Mouse (Mus musculus) CH12.LX (cell line): ENCODE measurements at regions not wholly inside any gene's neighbourhood (a gene's known extent, or its start where the extent isn't known, plus 50 kb on each side); places are given as distances from the start of the nearest gene placed in this dataset.

Experiments
- DNase-seq: peaks from one replicate; pipeline ENCODE4 v3.0.0-alpha.2; 2013; ENCODE audit errors: extremely low read depth
- H3K27ac ChIP-seq: 2 replicates; pipeline ENCODE4 v1.5.1; 2012; ENCODE audit warnings: low read depth, mild to moderate bottlenecking, control low read depth, moderate library complexity; ENCODE audit not compliant: insufficient read depth
- H3K27me3 ChIP-seq: replicated peaks from 2 replicates; pipeline ENCODE3; 2012; ENCODE audit warnings: inconsistent platforms
- H3K36me3 ChIP-seq, 2 experiments: replicated peaks in 1 of 2; 2 replicates each; pipeline versions ENCODE3 to v1.6.1; 2012; ENCODE audit warnings: inconsistent platforms in 1 of 2, low read length in 1 of 2, mild to moderate bottlenecking in 1 of 2, mixed read lengths in 1 of 2, moderate library complexity in 1 of 2; ENCODE audit not compliant: control insufficient read depth in 1 of 2, insufficient read depth in 1 of 2
- H3K4me1 ChIP-seq, 2 experiments: 2 replicates each; pipeline ENCODE4 v1.6.1; 2012; ENCODE audit warnings: inconsistent platforms in 1 of 2, moderate library complexity in 1 of 2; ENCODE audit not compliant: insufficient read depth in 2 of 2, control insufficient read depth in 1 of 2
- H3K4me2 ChIP-seq: 2 replicates; pipeline ENCODE4 v1.6.1; 2012; ENCODE audit warnings: low read depth, mild to moderate bottlenecking, control low read depth; ENCODE audit not compliant: poor library complexity, insufficient read depth, severe bottlenecking
- H3K4me3 ChIP-seq, 3 experiments: fragments of 150-350 bp in 1 of 3; sonication (generic) in 1 of 3; replicated peaks in 1 of 3; 2 replicates each; pipeline versions ENCODE3 to v1.5.1; 2011 to 2012; ENCODE audit warnings: low read depth in 2 of 3, low read length in 2 of 3, mild to moderate bottlenecking in 2 of 3, moderate library complexity in 2 of 3, control low read depth in 1 of 3, improper control_type of control experiment in 1 of 3, inconsistent platforms in 1 of 3, mixed read lengths in 1 of 3; ENCODE audit not compliant: poor library complexity in 1 of 3
- H3K79me2 ChIP-seq: replicated peaks from 2 replicates; pipeline ENCODE4 v1.6.1; 2012; ENCODE audit warnings: mild to moderate bottlenecking, moderate library complexity; ENCODE audit not compliant: control insufficient read depth, poor library complexity, insufficient read depth, severe bottlenecking; ENCODE audit errors: extremely low read depth
- H3K9ac ChIP-seq: 2 replicates; pipeline ENCODE4 v1.6.1; 2012; ENCODE audit warnings: low read depth, mild to moderate bottlenecking, control low read depth, moderate library complexity; ENCODE audit not compliant: insufficient read depth
- H3K9me3 ChIP-seq: replicated peaks from 2 replicates; pipeline ENCODE3; 2012; ENCODE audit warnings: low read length, inconsistent platforms, mixed read lengths
- BHLHE40 ChIP-seq: IDR thresholded peaks from 2 replicates; pipeline ENCODE4 v1.6.1; 2011; ENCODE audit warnings: mild to moderate bottlenecking, low read depth, low read length, improper control_type of control experiment
- CHD1 ChIP-seq: IDR thresholded peaks from 2 replicates; pipeline ENCODE4 v1.6.1; 2012; ENCODE audit warnings: low read depth, low read length, improper control_type of control experiment, inconsistent platforms
- CTCF ChIP-seq, 2 experiments: IDR thresholded peaks in 1 of 2; conservative IDR thresholded peaks in 1 of 2; 2 replicates each; pipeline ENCODE4 v1.5.1; 2011 to 2012; ENCODE audit warnings: low read depth in 2 of 2, low read length in 2 of 2, improper control_type of control experiment in 1 of 2, inconsistent platforms in 1 of 2, mild to moderate bottlenecking in 1 of 2, moderate library complexity in 1 of 2
- ELF1 ChIP-seq: IDR thresholded peaks from 2 replicates; pipeline ENCODE4 v1.6.1; 2014; ENCODE audit warnings: low read depth, mild to moderate bottlenecking, inconsistent platforms, low read length, improper control_type of control experiment
- GABPA ChIP-seq: IDR thresholded peaks from 2 replicates; pipeline ENCODE4 v1.6.1; 2012; ENCODE audit warnings: low read depth, low read length, improper control_type of control experiment, inconsistent platforms; ENCODE audit not compliant: insufficient replicate concordance
- JUND ChIP-seq: conservative IDR thresholded peaks from 2 replicates; pipeline ENCODE4 v1.6.1; 2011; ENCODE audit warnings: low read depth, low read length, improper control_type of control experiment
- KAT2A ChIP-seq: IDR thresholded peaks from 2 replicates; pipeline ENCODE4 v1.6.1; 2012; ENCODE audit warnings: low read length, improper control_type of control experiment, inconsistent platforms; ENCODE audit not compliant: insufficient replicate concordance
- MAFK ChIP-seq: IDR thresholded peaks from 2 replicates; pipeline ENCODE4 v1.6.1; 2011; ENCODE audit warnings: low read length, improper control_type of control experiment; ENCODE audit not compliant: insufficient replicate concordance
- MEF2A ChIP-seq: IDR thresholded peaks from 2 replicates; pipeline ENCODE4 v1.6.1; 2014; ENCODE audit warnings: low read depth, mild to moderate bottlenecking, inconsistent platforms, low read length, improper control_type of control experiment, borderline replicate concordance
- MXI1 ChIP-seq: IDR thresholded peaks from 2 replicates; pipeline ENCODE4 v1.6.1; 2011; ENCODE audit warnings: mild to moderate bottlenecking, low read depth, low read length, improper control_type of control experiment
- MYC ChIP-seq: IDR thresholded peaks from 2 replicates; pipeline ENCODE4 v1.6.1; 2011; ENCODE audit warnings: low read depth, mild to moderate bottlenecking, improper control_type of control experiment, low read length
- PAX5 ChIP-seq: IDR thresholded peaks from 2 replicates; pipeline ENCODE4 v1.6.1; 2012; ENCODE audit warnings: low read length, inconsistent platforms, mixed read lengths
- POLR2A ChIP-seq: IDR thresholded peaks from 2 replicates; pipeline ENCODE4 v1.6.1; 2011; ENCODE audit warnings: low read depth, mild to moderate bottlenecking, improper control_type of control experiment, low read length
- POLR2AphosphoS2 ChIP-seq: IDR thresholded peaks from 2 replicates; pipeline ENCODE4 v1.6.1; 2011; ENCODE audit warnings: low read depth, low read length, improper control_type of control experiment
- RAD21 ChIP-seq: IDR thresholded peaks from 2 replicates; pipeline ENCODE4 v1.6.1; 2011; ENCODE audit warnings: low read depth, mild to moderate bottlenecking, low read length, improper control_type of control experiment, moderate library complexity
- RCOR1 ChIP-seq: conservative IDR thresholded peaks from 2 replicates; pipeline ENCODE4 v1.6.1; 2012; ENCODE audit warnings: low read depth, mild to moderate bottlenecking, inconsistent platforms, low read length, improper control_type of control experiment
- SIN3A ChIP-seq: IDR thresholded peaks from 2 replicates; pipeline ENCODE4 v1.6.1; 2012; ENCODE audit warnings: low read length, improper control_type of control experiment, inconsistent platforms
- TCF12 ChIP-seq: IDR thresholded peaks from 2 replicates; pipeline ENCODE4 v1.6.1; 2014; ENCODE audit warnings: low read depth, mild to moderate bottlenecking, inconsistent platforms, low read length, improper control_type of control experiment
- UBTF ChIP-seq: IDR thresholded peaks from 2 replicates; pipeline ENCODE4 v1.6.1; 2012; ENCODE audit warnings: low read depth, mild to moderate bottlenecking, inconsistent platforms, low read length, improper control_type of control experiment, moderate library complexity
- USF1 ChIP-seq: IDR thresholded peaks from 2 replicates; pipeline ENCODE4 v1.6.1; 2014; ENCODE audit warnings: low read depth, mild to moderate bottlenecking, inconsistent platforms, low read length, improper control_type of control experiment
- USF2 ChIP-seq: conservative IDR thresholded peaks from 2 replicates; pipeline ENCODE4 v1.6.1; 2011; ENCODE audit warnings: low read depth, low read length, improper control_type of control experiment
- ZKSCAN1 ChIP-seq: IDR thresholded peaks from 2 replicates; pipeline ENCODE4 v1.6.1; 2012; ENCODE audit warnings: low read depth, inconsistent platforms, low read length, improper control_type of control experiment, borderline replicate concordance
- dilution Hi-C: fragments of 300-500 bp; cut with MboI; formaldehyde crosslinking; loops from 2 replicates; pipeline ENCODE4 v1.14.3; 2020; ENCODE audit warnings: low sequenced_read_pairs; ENCODE audit not compliant: extremely low pct_unique_long_range_greater_than_20kb, extremely low pct_ligation_motif_present
- in situ Hi-C: fragments of 300-500 bp; cut with MboI; formaldehyde crosslinking; loops from 3 replicates; pipeline ENCODE4 v1.14.3; 2019; ENCODE audit warnings: low sequenced_read_pairs, low pct_ligation_motif_present, low pct_unique_long_range_greater_than_20kb, mixed read lengths

- Histone ChIP-seq H3K27me3 (no peaks in the 10 kb centered on the region), H3K9ac (no peak overlapping the region), H3K9me3 (no peaks in the 10 kb centered on the region), H3K36me3 (no peaks in the 10 kb centered on the region), H3K4me2 (no peak overlapping the region), H3K4me3 (no peak overlapping the region), H3K79me2 (no peaks in the 10 kb centered on the region), H3K4me1 (peaks cover 0 to 7% of the 10 kb centered on the region in 2 experiments; a peak in 2 of 4 replicates), H3K27ac (no peak overlapping the region)
- DNase-seq = peak; percentile 5
- dilution Hi-C loops (no loop called here), in situ Hi-C loops (no loop called here)
- TF ChIP-seq POLR2A (no peak), SIN3A (no peak), UBTF (no peak), RAD21 (no peak), JUND (no peak), KAT2A (no peak), PAX5 (no peak), TCF12 (no peak), ELF1 (no peak), ZKSCAN1 (no peak), MAFK (no peak)
These were observed 77.3 kb upstream of the Aga start for GRCm38 (mm10) chr8:53434184-53434583.

- Histone ChIP-seq H3K27ac (no peak overlapping the region), H3K4me3 (no peak overlapping the region), H3K4me2 (no peak overlapping the region), H3K9me3 (no peaks in the 10 kb centered on the region), H3K4me1 (peaks cover 0 to 7% of the 10 kb centered on the region in 2 experiments; a peak in 2 of 4 replicates), H3K79me2 (no peaks in the 10 kb centered on the region), H3K27me3 (no peaks in the 10 kb centered on the region), H3K36me3 (no peaks in the 10 kb centered on the region), H3K9ac (no peak overlapping the region)
- dilution Hi-C loops (no loop called here), in situ Hi-C loops (no loop called here)
- TF ChIP-seq RCOR1 = no peak
- no peak for TF ChIP-seq MEF2A
- TF ChIP-seq POLR2AphosphoS2 = no peak
- TF ChIP-seq ELF1 = no peak
- no peak for TF ChIP-seq BHLHE40
- no peak for TF ChIP-seq JUND
- TF ChIP-seq CTCF (conservative IDR thresholded peaks at IDR 0.05 in 1 of 2, IDR thresholded peaks at IDR 0.05 in 1 of 2; ENCODE audit: low read depth in 2 of 2, low read length in 2 of 2) = no peak
- TF ChIP-seq RAD21 = no peak
- TF ChIP-seq TCF12 = no peak
- no peak for TF ChIP-seq MYC
- no peak for TF ChIP-seq KAT2A
- no peak for TF ChIP-seq MXI1
- TF ChIP-seq USF2 = no peak
- no peak for TF ChIP-seq UBTF
- TF ChIP-seq ZKSCAN1 = no peak
- TF ChIP-seq GABPA = no peak
- no peak for TF ChIP-seq CHD1
- no peak for TF ChIP-seq USF1
- no peak for DNase-seq
These were observed 75.8 kb upstream of the Aga start for GRCm38 (mm10) chr8:53435721-53436120.
